Mouse (Mus musculus) pancreas, adult 10 weeks (tissue): ENCODE measurements around the gene Rapgef5. TPM values are rescaled to one million over a fixed set of nuclear protein-coding genes. Genes with fewer than 3 reads are reported as not detected.

Experiments used
- polyA plus RNA-seq: library from polyadenylated mRNA; stranded (reverse); fragments of 350-450 nt; fragmentation: Illumina TruSeq; extraction: RNeasy Lipid Tissue Mini Kit (QIAGEN cat#74804); gene quantifications from one replicate; pipeline ENCODE4 v1.2.3, GENCODE M21; 2015; ENCODE audit warnings: low read depth, low replicate concordance; ENCODE audit not compliant: insufficient read depth

Rapgef5 gene
- 12.2 TPM for polyA plus RNA-seq

DNA sequence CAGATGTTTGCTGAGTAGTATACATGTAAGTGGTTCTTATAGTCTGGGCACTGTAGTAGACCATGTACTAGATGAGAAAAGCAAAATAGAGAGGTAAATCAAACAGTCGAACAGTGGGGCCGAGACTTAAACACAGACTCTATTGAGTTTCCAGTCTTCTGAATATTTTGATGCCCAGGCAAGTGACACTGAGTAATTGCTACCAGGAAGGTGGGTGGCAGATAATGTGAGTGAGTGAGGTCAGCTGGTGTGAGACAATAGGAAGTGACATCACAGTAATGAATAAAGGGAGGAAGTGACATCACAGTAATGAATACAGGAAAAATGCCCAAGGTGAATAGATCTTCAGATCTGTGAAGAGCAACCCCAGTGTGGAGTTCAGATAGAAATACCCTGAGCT, at the start of gene Rapgef5:
TSS of gene Rapgef5 (plus strand) at position 301 of the 400 bp plus-strand sequence.

GRCm38 (mm10) chr12:117803989-117804388, 287.7 kb downstream of the Rapgef5 start, which contains the start of gene Cdca7l:
Cdca7l (plus strand) TSS chr12:117804289.

